Mouse (Mus musculus): ENCODE data around the gene Wdr83.

DNA sequence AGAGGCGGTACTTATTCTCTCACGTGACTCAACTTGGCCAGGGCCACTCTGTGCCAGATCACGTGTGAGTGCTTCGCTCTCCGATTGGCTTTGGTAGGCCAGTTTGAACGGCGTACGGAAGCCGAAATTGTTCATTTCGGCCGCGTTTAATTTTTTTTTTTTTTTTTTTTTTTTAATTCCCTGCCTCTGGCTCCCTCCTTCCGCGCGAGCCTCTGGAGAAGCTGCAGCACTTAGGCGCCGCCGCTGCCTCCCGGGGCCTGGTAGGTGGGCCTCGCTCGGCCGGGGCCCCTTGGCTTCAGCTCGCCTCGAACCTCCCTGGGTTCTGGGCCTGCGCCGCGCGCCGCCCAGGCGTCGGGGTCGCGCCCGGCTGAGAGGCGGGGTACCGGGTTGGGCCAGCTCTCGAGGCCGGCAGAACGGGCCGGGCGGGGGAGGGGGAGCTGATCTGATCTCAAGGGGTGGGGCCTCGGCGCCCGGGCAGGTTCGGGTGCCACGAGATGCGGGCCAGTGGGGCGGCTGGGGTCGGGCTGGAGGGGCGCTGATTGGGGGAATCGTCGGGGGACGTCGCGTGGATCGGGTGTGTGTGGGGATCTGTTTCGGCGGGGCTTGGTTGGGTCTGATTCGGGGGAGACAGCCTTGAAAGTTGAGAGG lies 44.3 kb downstream of the Wdr83 start, which contains the start of gene Tnpo2:
- no peak for TF ChIP-seq CTCF (IDR thresholded peaks at IDR 0.05; ENCODE audit: borderline replicate concordance, extremely low read depth, insufficient read depth, insufficient read length)
- TF ChIP-seq POLR2A (IDR thresholded peaks at IDR 0.05; ENCODE audit: borderline replicate concordance, extremely low read depth, insufficient read depth, insufficient read length, poor library complexity, severe bottlenecking), result 0 out of 2 replicates have a peak, but pooled peaks have one; percentile 8
